Mouse (Mus musculus): ENCODE measurements at regions not wholly inside any gene's neighbourhood (a gene's known extent, or its start where the extent isn't known, plus 50 kb on each side); places are given as distances from the start of the nearest gene placed in this dataset.

GRCm38 (mm10) chr1:57188796-57189319, 188.6 kb upstream of the 1700066M21Rik start:
- TF ChIP-seq MAX (IDR thresholded peaks at IDR 0.05; ENCODE audit: low read length) (no peak), EP300 (IDR thresholded peaks at IDR 0.05; ENCODE audit: low read depth in 1 of 2, low read length in 2 of 2) (no peak), TAL1 (IDR thresholded peaks at IDR 0.05; ENCODE audit: low read length) (no peak), NELFE (IDR thresholded peaks at IDR 0.05; ENCODE audit: low read depth, low read length) (no peak), POLR2AphosphoS2 (IDR thresholded peaks at IDR 0.05; ENCODE audit: low read length) (no peak)
